8 mouse cellular contexts compared by ENCODE assay signal in the genomic region with DNA sequence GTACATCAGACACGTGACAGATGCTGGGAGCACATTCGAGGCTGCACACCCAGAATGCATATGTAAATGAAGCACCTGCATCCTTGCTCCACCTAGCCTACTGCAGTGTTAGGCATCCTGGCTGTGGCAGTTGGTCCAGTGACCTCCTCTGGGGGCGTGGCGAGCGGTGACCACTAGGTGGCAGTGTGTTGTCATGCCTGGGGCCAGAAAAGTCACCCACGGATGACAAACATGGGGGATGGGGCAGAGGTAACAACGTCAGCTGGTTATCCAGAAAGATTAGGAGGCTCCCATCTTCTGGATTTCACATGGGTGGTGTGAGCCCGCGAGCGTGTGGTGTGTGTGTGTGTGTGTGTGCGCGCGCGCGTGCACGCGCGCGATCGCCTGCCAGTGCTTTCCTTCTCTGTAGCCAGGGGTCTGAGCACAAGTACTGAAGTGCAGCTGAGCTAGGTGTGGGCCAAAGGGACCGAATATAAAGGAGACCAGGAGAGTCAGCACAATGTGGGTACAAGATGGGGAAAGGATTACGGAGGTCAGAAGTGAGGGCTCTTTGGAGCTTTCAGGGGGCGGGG. TPM values are rescaled to one million over a fixed set of nuclear protein-coding genes. Genes with fewer than 3 reads are reported as not detected.
A peak's percentile ranks its signal among the peaks of the same experiment; 100 is the strongest.
DNase-seq lines count a peak whose midpoint lies in the region; ATAC-seq and TF ChIP-seq lines count a peak whose summit lies in the region.

No protein-coding gene starts in this region.

- H3K4me2 ChIP-seq in forebrain, embryonic 16.5 days (ENCODE audit: low read length) = peak overlapping the region; percentile 83
- H3K4me2 ChIP-seq in lung, embryonic 15.5 days = peak overlapping the region; percentile 91

- H3K4me1 ChIP-seq in ES-E14 (ENCODE audit: control insufficient read depth in 2 of 2, insufficient read depth in 2 of 2, low read length in 2 of 2, poor library complexity in 1 of 2) = peaks cover 1 to 25% of the 10 kb centered on the region in 2 experiments; a peak in 2 of 4 replicates
- H3K4me1 ChIP-seq in forebrain, embryonic 16.5 days (replicated peaks; ENCODE audit: control insufficient read depth, insufficient read depth, low read length) = peaks cover 19% of the 10 kb centered on the region
- H3K4me1 ChIP-seq in lung, embryonic 15.5 days = peaks cover 11% of the 10 kb centered on the region

- no peaks in the 10 kb centered on the region for H3K9me3 ChIP-seq in ES-E14 (ENCODE audit: control insufficient read depth, insufficient read depth, low read depth, low read length)
- H3K9me3 ChIP-seq in forebrain, embryonic 16.5 days (ENCODE audit: control insufficient read depth, low read length) = no peaks in the 10 kb centered on the region
- no peaks in the 10 kb centered on the region for H3K9me3 ChIP-seq in lung, embryonic 15.5 days

- peak overlapping the region; percentile 86 for H3K27ac ChIP-seq in ES-E14 (ENCODE audit: insufficient read depth, low read depth, low read length, poor library complexity, severe bottlenecking)
- peak overlapping the region; percentile 100 for H3K27ac ChIP-seq in forebrain, embryonic 16.5 days (ENCODE audit: low read length)
- H3K27ac ChIP-seq in lung, embryonic 15.5 days = peak overlapping the region; percentile 99

- in situ Hi-C loops in ES-E14 (cut with MboI; ENCODE audit: low sequenced_read_pairs in 2 of 2, unreplicated experiment in 2 of 2) = no loop called here

- 0% methylated on average over 23 of the region's 23 CpGs for WGBS in forebrain, embryonic 16.5 days
- under 1% methylated on average over 23 of the region's 23 CpGs for WGBS in lung, embryonic 15.5 days

- peak overlapping the region; percentile 49 to 66 for H3K4me3 ChIP-seq in ES-E14 (ENCODE audit: insufficient read depth in 1 of 2, low read depth in 1 of 2, low read length in 2 of 2, poor library complexity in 1 of 2, severe bottlenecking in 1 of 2)
- H3K4me3 ChIP-seq in forebrain, embryonic 16.5 days (replicated peaks; ENCODE audit: low read length) = peak overlapping the region; percentile 48
- peak overlapping the region; percentile 56 for H3K4me3 ChIP-seq in lung, embryonic 15.5 days

- peak; percentile 92 for DNase-seq in ES-E14 (ENCODE audit: low read depth, low spot score)
- peak; percentile 96 for DNase-seq in cerebellum, adult 11-12 months
- DNase-seq in heart, postnatal 4 days = peak; percentile 98
- peak; percentile 88 to 93 for DNase-seq in layer of hippocampus, adult 8-10 months (ENCODE audit: low spot score in 2 of 2)
- peak; percentile 85 for DNase-seq in ovary, adult 18-20 months (ENCODE audit: low spot score)
- DNase-seq in thymus, postnatal 0 days (ENCODE audit: low spot score) = peak; percentile 95

- no peaks in the 10 kb centered on the region for H3K36me3 ChIP-seq in ES-E14 (ENCODE audit: control insufficient read depth, insufficient read depth, low read length, poor library complexity, severe bottlenecking)
- H3K36me3 ChIP-seq in forebrain, embryonic 16.5 days (ENCODE audit: control insufficient read depth, insufficient read depth) = no peaks in the 10 kb centered on the region
- no peaks in the 10 kb centered on the region for H3K36me3 ChIP-seq in lung, embryonic 15.5 days

- H3K9ac ChIP-seq in ES-E14 (ENCODE audit: insufficient read depth, low read depth, low read length, poor library complexity, severe bottlenecking) = peak overlapping the region; percentile 48
- H3K9ac ChIP-seq in forebrain, embryonic 16.5 days (replicated peaks; ENCODE audit: low read depth, low read length) = peak overlapping the region; percentile 69
- peak overlapping the region; percentile 71 for H3K9ac ChIP-seq in lung, embryonic 15.5 days

- ATAC-seq in forebrain, embryonic 16.5 days = peak; percentile 75
- peak; percentile 79 for ATAC-seq in lung, embryonic 15.5 days (ENCODE audit: borderline replicate concordance, extremely low read depth, low FRiP score, low TSS enrichment)

- no peaks in the 10 kb centered on the region for H3K27me3 ChIP-seq in forebrain, embryonic 16.5 days (replicated peaks; ENCODE audit: control insufficient read depth, insufficient read depth, low read length)
- no peaks in the 10 kb centered on the region for H3K27me3 ChIP-seq in lung, embryonic 15.5 days

TF ChIP-seq in ES-E14, 5 proteins besides CTCF, POLR2A, EP300 and RAD21:
- TF ChIP-seq CHD2 (IDR thresholded peaks at IDR 0.05; ENCODE audit: low read depth, low read length) (0 out of 2 replicates have a peak, but pooled peaks have one; percentile 51), ZNF384 (IDR thresholded peaks at IDR 0.05; ENCODE audit: low read depth, low read length) (no peak), MAFK (IDR thresholded peaks at IDR 0.05; ENCODE audit: insufficient read depth, low read depth, low read length) (0 out of 2 replicates have a peak, but pooled peaks have one; percentile 6), HCFC1 (IDR thresholded peaks at IDR 0.05; ENCODE audit: borderline replicate concordance, insufficient read depth, low read length) (peak; percentile 55; the same call in 1 of the 2 replicates), ZC3H11A (IDR thresholded peaks at IDR 0.05; ENCODE audit: borderline replicate concordance, low read depth, low read length) (no peak)

RNA-seq across cellular contexts. Expression of gene Lag3, which starts 7.8 kb away (rescaled TPM):
- total RNA-seq in ES-E14 (2012; rRNA removed) = 1.0 and 1.2 TPM in 2 replicates
- 1.7 and 2.9 TPM in 2 replicates for polyA plus RNA-seq in forebrain, embryonic 16.5 days (2015; fragmentation: Nextera tagmentation; extraction: Ambion mirVana)
- total RNA-seq in heart, postnatal 4 days (2021) = 1 to 10 TPM in 1 of 2 experiments, under 1 TPM in 1; 0.68 to 1.0 TPM
- 10 to 100 TPM in 2 of 4 experiments, 1 to 10 TPM in 2; 1.6 to 15.6 (median 8.5) TPM for total RNA-seq in layer of hippocampus, adult 8-10 months (2022)
- 2.3 TPM in 2 replicates for polyA plus RNA-seq in lung, embryonic 15.5 days (2015; fragmentation: Nextera tagmentation; extraction: Ambion mirVana)
- polyA plus RNA-seq in thymus, postnatal 0 days (2015; fragmentation: Nextera tagmentation; extraction: Ambion mirVana) = 5.5 and 6.1 TPM in 2 replicates

RNA-seq across cellular contexts. Expression of gene Cd4, which starts 15.6 kb away (rescaled TPM):
- total RNA-seq in ES-E14 (2012; rRNA removed) = 0.37 and 0.49 TPM in 2 replicates
- polyA plus RNA-seq in forebrain, embryonic 16.5 days (2015; fragmentation: Nextera tagmentation; extraction: Ambion mirVana) = 0.06 and 0.30 TPM in 2 replicates
- total RNA-seq in heart, postnatal 4 days (2021) = under 1 TPM; 0.41 to 0.55 TPM
- total RNA-seq in layer of hippocampus, adult 8-10 months (2022) = under 1 TPM in 2 of 4 experiments, not detected in 2; 0.12 to 0.38 TPM
- polyA plus RNA-seq in lung, embryonic 15.5 days (2015; fragmentation: Nextera tagmentation; extraction: Ambion mirVana) = 0.08 and 0.26 TPM in 2 replicates
- 102 TPM in 2 replicates for polyA plus RNA-seq in thymus, postnatal 0 days (2015; fragmentation: Nextera tagmentation; extraction: Ambion mirVana)

RNA-seq across cellular contexts. Expression of gene Ptms, which starts 16.2 kb away (rescaled TPM):
- total RNA-seq in ES-E14 (2012; rRNA removed) = 66.7 and 67.4 TPM in 2 replicates
- 666 and 701 TPM in 2 replicates for polyA plus RNA-seq in forebrain, embryonic 16.5 days (2015; fragmentation: Nextera tagmentation; extraction: Ambion mirVana)
- 100 to 1,000 TPM; 549 to 587 TPM for total RNA-seq in heart, postnatal 4 days (2021)
- total RNA-seq in layer of hippocampus, adult 8-10 months (2022) = 100 to 1,000 TPM; 881 to 936 (median 911) TPM
- 454 and 458 TPM in 2 replicates for polyA plus RNA-seq in lung, embryonic 15.5 days (2015; fragmentation: Nextera tagmentation; extraction: Ambion mirVana)
- polyA plus RNA-seq in thymus, postnatal 0 days (2015; fragmentation: Nextera tagmentation; extraction: Ambion mirVana) = 204 and 256 TPM in 2 replicates

RNA-seq across cellular contexts. Expression of gene Mlf2, which starts 27.5 kb away (rescaled TPM):
- total RNA-seq in ES-E14 (2012; rRNA removed) = 179 and 196 TPM in 2 replicates
- polyA plus RNA-seq in forebrain, embryonic 16.5 days (2015; fragmentation: Nextera tagmentation; extraction: Ambion mirVana) = 459 and 463 TPM in 2 replicates
- total RNA-seq in heart, postnatal 4 days (2021) = 100 to 1,000 TPM; 237 to 239 TPM
- 100 to 1,000 TPM; 564 to 596 (median 590) TPM for total RNA-seq in layer of hippocampus, adult 8-10 months (2022)
- polyA plus RNA-seq in lung, embryonic 15.5 days (2015; fragmentation: Nextera tagmentation; extraction: Ambion mirVana) = 378 and 389 TPM in 2 replicates
- 267 and 277 TPM in 2 replicates for polyA plus RNA-seq in thymus, postnatal 0 days (2015; fragmentation: Nextera tagmentation; extraction: Ambion mirVana)

RNA-seq across cellular contexts. Expression of gene Gpr162, which starts 39.9 kb away (rescaled TPM):
- 1.7 and 3.1 TPM in 2 replicates for total RNA-seq in ES-E14 (2012; rRNA removed)
- polyA plus RNA-seq in forebrain, embryonic 16.5 days (2015; fragmentation: Nextera tagmentation; extraction: Ambion mirVana) = 21.8 and 28.8 TPM in 2 replicates
- 1 to 10 TPM; 5.7 to 7.4 TPM for total RNA-seq in heart, postnatal 4 days (2021)
- 100 to 1,000 TPM; 171 to 204 (median 183) TPM for total RNA-seq in layer of hippocampus, adult 8-10 months (2022)
- 0.54 and 0.59 TPM in 2 replicates for polyA plus RNA-seq in lung, embryonic 15.5 days (2015; fragmentation: Nextera tagmentation; extraction: Ambion mirVana)
- polyA plus RNA-seq in thymus, postnatal 0 days (2015; fragmentation: Nextera tagmentation; extraction: Ambion mirVana) = 15.2 and 21.8 TPM in 2 replicates

Comparison
In these comparisons a context has a peak if more than half of its experiments do, and no peak if none do; other contexts are left out.
1. Peak in every context shown above with its lines: DNase-seq, ATAC-seq, H3K4me3 ChIP-seq and H3K27ac ChIP-seq.